Mouse (Mus musculus) stomach, embryonic 15.5 days (tissue): ENCODE data around the gene Mxi1. TPM values are rescaled to one million over a fixed set of nuclear protein-coding genes. Genes with fewer than 3 reads are reported as not detected.

Experiments
- ATAC-seq: fragments of 200-750 bp; cut with Nextera tagmentation; 2 replicates; pipeline ENCODE4 v1.8.0; 2017; ENCODE audit warnings: low read depth, moderate number of reproducible peaks, moderate TSS enrichment; ENCODE audit not compliant: insufficient read depth, low FRiP score
- H3K27ac ChIP-seq: fragments of 300-500 bp; sonication (generic); 2 replicates; pipeline ENCODE4 v1.5.1; 2015; ENCODE audit warnings: mild to moderate bottlenecking, inconsistent platforms
- H3K27me3 ChIP-seq: fragments of 300-500 bp; sonication (generic); replicated peaks from 2 replicates; pipeline ENCODE4 v1.6.1; 2015; ENCODE audit warnings: inconsistent platforms
- H3K36me3 ChIP-seq: fragments of 300-500 bp; sonication (generic); 2 replicates; pipeline ENCODE4 v1.6.1; 2015; ENCODE audit warnings: inconsistent platforms
- H3K4me1 ChIP-seq: fragments of 300-500 bp; sonication (generic); 2 replicates; pipeline ENCODE4 v1.6.1; 2015; ENCODE audit warnings: inconsistent platforms
- H3K4me2 ChIP-seq: fragments of 300-500 bp; sonication (generic); 2 replicates; pipeline ENCODE4 v1.6.1; 2015; ENCODE audit warnings: mild to moderate bottlenecking, inconsistent platforms
- H3K4me3 ChIP-seq: fragments of 300-500 bp; sonication (generic); replicated peaks from 2 replicates; pipeline ENCODE4 v1.5.1; 2015; ENCODE audit warnings: inconsistent platforms
- H3K9ac ChIP-seq: fragments of 300-500 bp; sonication (generic); 2 replicates; pipeline ENCODE4 v1.6.1; 2015; ENCODE audit warnings: inconsistent platforms
- H3K9me3 ChIP-seq: fragments of 300-500 bp; sonication (generic); 2 replicates; pipeline ENCODE4 v1.6.1; 2016; ENCODE audit warnings: inconsistent platforms
- WGBS: fragments of 180-500 bp; shearing (Covaris S2); methylation state at CpG from one replicate; pipeline ENCODE4 v1.1.7; 2015; 5-methylcytosine and 5-hydroxymethylcytosine counted together
- polyA plus RNA-seq: library from polyadenylated mRNA; unstranded; fragments of >200 nt; fragmentation: Nextera tagmentation; extraction: Ambion mirVana; gene quantifications from 2 replicates; pipeline ENCODE4 v1.2.1, GENCODE M21; 2015

Mxi1 gene
- polyA plus RNA-seq, 1 experiment from 2014 or later: 37.8 TPM

GRCm38 (mm10) chr19:53424629-53425028 lies 114.3 kb downstream of the Mxi1 start:
- Histone ChIP-seq H3K27ac (peak overlapping the region; percentile 26; the same call in 1 of the 2 replicates), H3K9me3 (no peaks in the 10 kb centered on the region), H3K27me3 (no peaks in the 10 kb centered on the region), H3K4me3 (no peak overlapping the region), H3K4me1 (peaks cover 28% of the 10 kb centered on the region), H3K4me2 (peak overlapping the region; percentile 17; the same call in 1 of the 2 replicates), H3K36me3 (no peaks in the 10 kb centered on the region), H3K9ac (no peak overlapping the region)
- no peak for ATAC-seq
- WGBS: 49% methylated on average over 18 of the region's 18 CpGs

Other genes starting within 250 kb of the Mxi1 start
- 89.0 and 96.1 TPM in 2 replicates for gene Add3, start 170.1 kb upstream of the Mxi1 start, polyA plus RNA-seq
- 2.5 TPM in 1 of 2 replicates, not detected in the other for gene Gm10197, start 61.2 kb downstream of the Mxi1 start, polyA plus RNA-seq
- 38.2 TPM in 2 replicates for gene Smndc1, start 80.1 kb downstream of the Mxi1 start, polyA plus RNA-seq
- gene Dusp5, start 218.6 kb downstream of the Mxi1 start, polyA plus RNA-seq: 7.2 and 7.4 TPM in 2 replicates